Mouse (Mus musculus) cortical plate, adult 2 months (tissue): ENCODE measurements around the gene Gm16253.

Source experiments
- CTCF ChIP-seq: fragments of 200-500 bp; IDR thresholded peaks from 2 replicates; pipeline ENCODE4 v1.5.1; 2011; ENCODE audit warnings: mild to moderate bottlenecking, control low read depth, low read length; ENCODE audit not compliant: insufficient read depth; ENCODE audit errors: extremely low read depth
- POLR2A ChIP-seq: fragments of 200-500 bp; IDR thresholded peaks from 2 replicates; pipeline ENCODE4 v1.6.1; 2011; ENCODE audit warnings: mild to moderate bottlenecking, low read length, control low read depth; ENCODE audit not compliant: insufficient read depth; ENCODE audit errors: extremely low read depth

GRCm38 (mm10) chr3:96549346-96549745 is 27.4 kb upstream of the Gm16253 start:
- TF ChIP-seq CTCF (no peak), POLR2A (no peak)
